Mouse (Mus musculus) macrophage (primary cell): ENCODE data around the gene Timm10. TPM values are rescaled to one million over a fixed set of nuclear protein-coding genes. Genes with fewer than 3 reads are reported as not detected.

ENCODE experiments used
- H3K27ac ChIP-seq: fragments of 350-480 bp; formaldehyde crosslinking; 2 replicates; pipeline ENCODE4 v1.9.0; 2021
- H3K36me3 ChIP-seq: fragments of 350-480 bp; formaldehyde crosslinking; 2 replicates; pipeline ENCODE4 v1.9.0; 2021; ENCODE audit errors: inconsistent target
- H3K4me3 ChIP-seq: fragments of 350-480 bp; formaldehyde crosslinking; 2 replicates; pipeline ENCODE4 v1.9.0; 2021; ENCODE audit errors: inconsistent target
- H3K79me2 ChIP-seq: fragments of 350-480 bp; formaldehyde crosslinking; 2 replicates; pipeline ENCODE4 v1.9.0; 2021; ENCODE audit errors: inconsistent target
- WGBS: methylation state at CpG from one replicate; pipeline ENCODE4 v1.1.7; 2026; ENCODE audit warnings: inconsistent platforms; ENCODE audit not compliant: missing documents; 5-methylcytosine and 5-hydroxymethylcytosine counted together
- polyA plus RNA-seq: library from polyadenylated mRNA; stranded (reverse); fragments of 250-400 nt; gene quantifications from 3 replicates; pipeline ENCODE4 v1.2.4, GENCODE M21; 2018; ENCODE audit warnings: inconsistent platforms

The Timm10 gene
- polyA plus RNA-seq, 1 experiment from 2014 or later, result 31.3 TPM

- WGBS, result 94% methylated on average over 7 of the region's 7 CpGs
- no peaks in the 10 kb centered on the region for H3K79me2 ChIP-seq
- no peak overlapping the region for H3K27ac ChIP-seq
- no peaks in the 10 kb centered on the region for H3K36me3 ChIP-seq
- H3K4me3 ChIP-seq, result no peak overlapping the region
Observed at GRCm38 (mm10) chr2:84859991-84860780, 33.4 kb downstream of the Timm10 start.

- 93% methylated on average over 3 of the region's 3 CpGs for WGBS
- Histone ChIP-seq H3K4me3 (no peak overlapping the region), H3K36me3 (no peaks in the 10 kb centered on the region), H3K27ac (no peak overlapping the region), H3K79me2 (no peaks in the 10 kb centered on the region)
Observed at GRCm38 (mm10) chr2:84861430-84861829, 34.6 kb downstream of the Timm10 start.

- WGBS, result 38% methylated on average over 3 of the region's 3 CpGs
- no peaks in the 10 kb centered on the region for H3K79me2 ChIP-seq
- no peak overlapping the region for H3K4me3 ChIP-seq
- H3K27ac ChIP-seq, result no peak overlapping the region
- H3K36me3 ChIP-seq, result no peaks in the 10 kb centered on the region
Observed at GRCm38 (mm10) chr2:84862231-84862630, 35.4 kb downstream of the Timm10 start.

GRCm38 (mm10) chr2:84865616-84866571 is 39.1 kb downstream of the Timm10 start:
- Histone ChIP-seq H3K79me2 (no peaks in the 10 kb centered on the region), H3K27ac (no peak overlapping the region), H3K4me3 (no peak overlapping the region), H3K36me3 (no peaks in the 10 kb centered on the region)
- WGBS, result 8% methylated on average over 43 of the region's 47 CpGs

GRCm38 (mm10) chr2:84868521-84868943 is 41.7 kb downstream of the Timm10 start:
- H3K79me2 ChIP-seq, result no peaks in the 10 kb centered on the region
- no peak overlapping the region for H3K27ac ChIP-seq
- H3K36me3 ChIP-seq, result no peaks in the 10 kb centered on the region
- no peak overlapping the region for H3K4me3 ChIP-seq
- 5% methylated on average over 5 of the region's 5 CpGs for WGBS

GRCm38 (mm10) chr2:84868977-84869376 is 42.2 kb downstream of the Timm10 start:
- Histone ChIP-seq H3K27ac (no peak overlapping the region), H3K79me2 (no peaks in the 10 kb centered on the region), H3K36me3 (no peaks in the 10 kb centered on the region), H3K4me3 (no peak overlapping the region)
- 16% methylated on average over 2 of the region's 2 CpGs for WGBS

GRCm38 (mm10) chr2:84870623-84871160 is 43.9 kb downstream of the Timm10 start:
- no peaks in the 10 kb centered on the region for H3K36me3 ChIP-seq
- WGBS, result 37% methylated on average over 4 of the region's 4 CpGs
- H3K79me2 ChIP-seq, result no peaks in the 10 kb centered on the region
- H3K27ac ChIP-seq, result no peak overlapping the region
- H3K4me3 ChIP-seq, result no peak overlapping the region

- no peaks in the 10 kb centered on the region for H3K36me3 ChIP-seq
- no peak overlapping the region for H3K4me3 ChIP-seq
- no peaks in the 10 kb centered on the region for H3K79me2 ChIP-seq
- WGBS, result under 1% methylated on average over 78 of the region's 78 CpGs
- H3K27ac ChIP-seq, result no peak overlapping the region
Observed at GRCm38 (mm10) chr2:84872105-84872716, 45.4 kb downstream of the Timm10 start.

GRCm38 (mm10) chr2:84875842-84876241 is 49.0 kb downstream of the Timm10 start:
- H3K79me2 ChIP-seq, result no peaks in the 10 kb centered on the region
- no peaks in the 10 kb centered on the region for H3K36me3 ChIP-seq
- no peak overlapping the region for H3K27ac ChIP-seq
- 73% methylated on average over 5 of the region's 6 CpGs for WGBS
- H3K4me3 ChIP-seq, result no peak overlapping the region

Other genes starting within 250 kb of the Timm10 start
- gene Ctnnd1, start 176.2 kb upstream of the Timm10 start, polyA plus RNA-seq, result 65.8 to 90.5 TPM (median 79.6 TPM) in 3 replicates
- gene Btbd18, start 167.9 kb upstream of the Timm10 start, polyA plus RNA-seq, result not detected in 3 replicates
- 14.1 to 49.5 TPM (median 34.3 TPM) in 3 replicates for gene Selenoh, start 156.2 kb upstream of the Timm10 start, polyA plus RNA-seq
- not detected in 3 replicates for gene Gm28635, start 149.0 kb upstream of the Timm10 start, polyA plus RNA-seq
- 22.1 to 29.0 TPM (median 22.2 TPM) in 3 replicates for gene Med19, start 148.6 kb upstream of the Timm10 start, polyA plus RNA-seq
- 50.9 to 82.2 TPM (median 59.6 TPM) in 3 replicates for gene Tmx2, start 147.9 kb upstream of the Timm10 start, polyA plus RNA-seq
- gene Zdhhc5, start 111.8 kb upstream of the Timm10 start, polyA plus RNA-seq, result 32.4 to 50.5 TPM (median 45.2 TPM) in 3 replicates
- 8.7 to 16.7 TPM (median 10.6 TPM) in 3 replicates for gene Clp1, start 99.6 kb upstream of the Timm10 start, polyA plus RNA-seq
- not detected in 3 replicates for gene Ypel4, start 92.9 kb upstream of the Timm10 start, polyA plus RNA-seq
- gene Gm19426, start 83.3 kb upstream of the Timm10 start, polyA plus RNA-seq, result not detected in 3 replicates
- gene Serping1, start 51.6 kb upstream of the Timm10 start, polyA plus RNA-seq, result 0.07 TPM in 1 of 3 replicates, not detected in the others
- 74.5 to 138 TPM (median 98.4 TPM) in 3 replicates for gene Ube2l6, start 28.2 kb upstream of the Timm10 start, polyA plus RNA-seq
- not detected in 3 replicates for gene Smtnl1, start 4.3 kb upstream of the Timm10 start, polyA plus RNA-seq
- gene Slc43a1, start 11.9 kb downstream of the Timm10 start, polyA plus RNA-seq, result 0.10 to 0.20 TPM in 2 of 3 replicates, not detected in the other
- not detected in 3 replicates for gene Rtn4rl2, start 59.7 kb downstream of the Timm10 start, polyA plus RNA-seq
- 7.1 to 26.9 TPM (median 13.4 TPM) in 3 replicates for gene Slc43a3, start 109.6 kb downstream of the Timm10 start, polyA plus RNA-seq
- gene Prg2, start 153.5 kb downstream of the Timm10 start, polyA plus RNA-seq, result 1.7 TPM in 1 of 3 replicates, not detected in the others
- not detected in 3 replicates for gene Prg3, start 161.2 kb downstream of the Timm10 start, polyA plus RNA-seq
- 68.2 to 116 TPM (median 106 TPM) in 3 replicates for gene Ssrp1, start 210.2 kb downstream of the Timm10 start, polyA plus RNA-seq
- not detected in 3 replicates for gene P2rx3, start 210.5 kb downstream of the Timm10 start, polyA plus RNA-seq
- gene Tnks1bp1, start 221.0 kb downstream of the Timm10 start, polyA plus RNA-seq, result 6.1 to 6.8 TPM (median 6.4 TPM) in 3 replicates